Mouse (Mus musculus) frontal cortex, postnatal 14 days (tissue): ENCODE results near the gene Slc4a10.
"Not testable (repeated sequence)": the region's sequence is repeated elsewhere in the genome, so short reads cannot be mapped to it uniquely, and the experiment has no call there.

Experiments used
- DNase-seq, 2 experiments: peaks; one replicate each; pipeline ENCODE4 v3.0.0; 2022; ENCODE audit warnings: low spot score in 2 of 2

Gene Slc4a10

GRCm38 (mm10) chr2:62046421-62046845, at the start of gene Slc4a10:
Slc4a10 (plus strand) TSS chr2:62046462.
- DNase-seq = peak; percentile 39 to 54

- DNase-seq = not testable (repeated sequence)
Observed at GRCm38 (mm10) chr2:62001251-62001650, 45.0 kb upstream of the Slc4a10 start.

DNA sequence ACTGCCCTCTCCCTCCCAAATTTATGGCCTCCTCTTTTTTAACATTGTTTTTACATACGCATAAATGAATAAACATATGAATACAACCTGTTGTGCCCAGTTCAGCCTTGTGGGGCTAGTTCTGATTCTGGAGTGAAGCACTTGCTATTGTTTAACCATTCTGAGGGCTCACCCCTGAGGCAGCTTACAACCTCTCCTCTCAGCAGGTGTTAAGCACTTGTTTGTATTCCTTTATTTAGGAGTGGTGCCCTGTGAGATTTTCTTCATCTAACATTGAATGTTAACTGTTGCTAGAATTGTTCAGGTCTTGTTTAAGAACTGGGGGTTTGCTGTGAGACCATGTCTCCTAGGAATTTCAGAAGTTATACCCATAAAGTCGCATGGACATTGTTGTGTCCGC, 28.1 kb upstream of the Slc4a10 start:
- DNase-seq = no peak

GRCm38 (mm10) chr2:62046861-62047503, 720 bp downstream of the Slc4a10 start:
- DNase-seq = peak in 1 of 2 experiments; percentile 7

DNA sequence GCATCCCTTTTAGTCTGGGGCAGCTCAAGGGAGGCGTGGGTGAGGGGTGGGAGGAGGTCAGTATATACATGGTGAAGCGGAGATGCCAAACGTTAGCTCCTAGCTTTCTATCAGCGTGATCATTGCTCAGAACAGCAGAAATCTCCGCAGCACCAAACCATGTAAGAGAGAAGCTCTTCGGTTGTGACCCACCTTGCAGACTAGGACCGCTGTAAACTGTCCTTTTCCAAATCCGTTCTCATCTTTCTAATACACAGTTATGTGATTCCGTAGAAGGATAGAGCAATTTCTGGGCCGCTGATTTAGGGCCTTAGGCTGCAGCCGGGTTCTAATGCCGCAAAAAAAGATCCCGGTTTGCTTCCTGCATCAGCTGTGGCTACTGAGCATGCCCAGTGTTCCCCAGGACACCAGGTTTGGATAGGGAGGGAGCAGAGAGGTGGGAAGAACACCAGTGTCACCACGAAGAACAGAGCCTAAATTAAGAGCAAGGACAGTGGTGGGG, 1.3 kb downstream of the Slc4a10 start:
- DNase-seq = peak; percentile 57

DNA sequence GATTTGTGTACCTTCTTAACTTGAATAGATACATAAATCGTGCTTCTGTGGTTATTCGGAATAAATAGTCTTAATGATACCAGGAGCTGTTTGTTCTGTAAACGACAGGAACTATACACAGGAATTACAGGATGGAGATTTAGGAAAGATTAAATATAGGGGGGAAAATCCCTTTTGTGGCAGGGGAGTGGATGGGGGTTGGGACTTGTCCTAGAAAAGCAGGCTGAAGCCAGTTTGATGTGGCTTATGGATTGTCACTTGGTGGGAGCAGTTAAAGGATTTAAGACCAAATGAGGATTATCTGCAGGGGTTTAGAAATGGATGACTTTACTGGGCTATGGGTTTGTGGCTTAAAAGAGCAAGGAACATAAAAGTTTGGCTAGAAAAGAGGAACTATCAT, 1.9 kb downstream of the Slc4a10 start:
- no peak for DNase-seq

- no peak for DNase-seq
Observed at GRCm38 (mm10) chr2:62076512-62076911, 30.2 kb downstream of the Slc4a10 start.

DNA sequence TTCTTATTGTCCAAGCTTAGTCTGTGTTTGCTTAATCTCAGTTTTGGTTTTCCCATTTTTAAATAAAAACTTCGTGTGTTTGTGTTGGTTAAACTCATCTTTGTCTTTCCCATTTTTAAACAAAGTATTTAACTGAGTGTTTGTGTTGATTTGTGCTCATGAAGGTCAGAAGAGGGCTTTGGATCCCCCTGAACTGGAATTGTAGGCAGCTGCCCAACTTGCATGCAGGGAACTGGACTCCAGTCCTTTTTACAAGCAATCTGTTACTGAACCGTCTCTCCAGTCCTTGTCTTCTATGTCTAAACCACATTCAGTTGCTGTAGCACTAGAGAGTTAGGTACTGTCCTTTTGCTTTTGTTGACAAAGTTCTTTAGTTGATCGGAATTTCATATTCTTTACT, 41.3 kb downstream of the Slc4a10 start:
- DNase-seq = no peak

DNA sequence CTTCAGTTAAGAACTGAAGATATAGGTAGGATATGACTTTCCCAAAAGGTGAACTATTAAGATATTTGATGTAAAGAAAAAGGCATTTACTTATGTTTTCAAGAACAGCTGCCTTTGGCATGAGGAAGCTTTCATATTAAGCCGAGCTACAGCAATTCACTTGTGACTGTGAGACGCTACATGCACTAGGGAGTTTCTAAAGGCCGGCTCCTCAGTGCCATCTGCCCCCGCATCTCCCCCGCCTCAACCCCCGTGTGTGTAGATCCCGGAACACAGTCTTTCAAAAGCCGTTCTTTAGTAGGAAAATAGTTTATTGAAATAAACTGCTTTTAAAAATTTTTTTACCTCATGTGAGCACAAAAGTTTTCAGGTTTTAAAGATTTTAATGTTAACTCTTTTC, 42.5 kb downstream of the Slc4a10 start:
- DNase-seq = no peak

DNA sequence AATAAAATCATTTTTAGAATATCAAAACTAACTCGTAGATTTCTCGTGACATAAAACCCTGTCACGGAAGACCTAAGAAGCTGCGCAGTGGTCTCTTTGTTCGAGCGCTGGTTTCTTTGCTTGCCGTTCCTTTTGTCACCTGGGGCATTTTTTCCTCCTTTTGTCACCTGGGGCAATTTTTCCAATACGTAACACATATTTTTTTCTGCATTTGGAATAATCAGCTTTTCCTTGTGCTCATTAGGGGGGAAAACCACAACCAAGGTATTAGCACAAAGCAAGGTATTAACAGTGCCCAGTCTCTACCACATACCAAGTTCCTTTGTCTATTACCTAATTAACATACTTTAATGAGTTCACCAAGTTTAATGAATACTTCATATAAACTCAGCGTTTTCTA, 42.9 kb downstream of the Slc4a10 start:
- DNase-seq = no peak

DNA sequence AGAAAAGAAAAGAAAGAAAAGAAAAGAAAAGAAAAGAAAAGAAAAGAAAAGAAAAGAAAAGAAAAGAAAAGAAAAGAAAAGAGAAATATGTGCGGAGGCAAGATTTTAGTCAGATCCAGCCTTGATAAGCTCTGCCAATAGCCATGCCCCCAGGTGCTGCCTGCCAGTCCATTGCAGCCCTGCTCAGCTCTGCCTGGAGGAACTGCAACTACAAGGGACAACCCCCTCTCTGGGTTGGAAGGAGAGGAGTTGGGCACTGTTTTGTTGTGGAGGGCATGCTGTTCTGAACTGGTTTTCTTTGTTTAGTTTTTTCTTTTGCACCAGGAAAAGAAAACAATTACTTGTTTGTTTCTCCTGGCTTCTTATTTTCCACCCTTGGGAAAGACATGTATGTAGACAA, 54.3 kb downstream of the Slc4a10 start:
- DNase-seq = no peak

- DNase-seq = no peak
Observed at GRCm38 (mm10) chr2:62115346-62115745, 69.1 kb downstream of the Slc4a10 start.

DNA sequence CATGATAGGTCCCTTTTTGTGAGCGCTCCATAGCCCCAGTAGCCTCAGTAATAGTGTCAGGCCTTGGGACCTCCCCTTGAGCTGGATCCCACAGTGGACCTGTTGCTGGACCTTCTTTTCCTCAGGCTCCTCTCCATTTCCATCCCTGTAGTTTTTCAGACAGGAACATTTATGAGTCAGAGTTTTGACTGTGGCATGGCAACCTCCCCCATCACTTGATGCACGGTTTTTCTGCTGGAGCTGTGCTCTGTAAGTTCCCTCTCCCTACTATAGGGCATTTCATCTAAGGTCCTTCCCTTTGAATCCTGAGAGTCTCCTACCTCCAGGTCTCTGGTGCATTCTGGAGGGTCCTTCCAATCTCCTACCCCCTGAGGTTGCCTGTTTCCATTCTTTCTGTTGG, 83.7 kb downstream of the Slc4a10 start:
- DNase-seq = no peak

- no peak for DNase-seq
Observed at GRCm38 (mm10) chr2:62134911-62135310, 88.6 kb downstream of the Slc4a10 start.

DNA sequence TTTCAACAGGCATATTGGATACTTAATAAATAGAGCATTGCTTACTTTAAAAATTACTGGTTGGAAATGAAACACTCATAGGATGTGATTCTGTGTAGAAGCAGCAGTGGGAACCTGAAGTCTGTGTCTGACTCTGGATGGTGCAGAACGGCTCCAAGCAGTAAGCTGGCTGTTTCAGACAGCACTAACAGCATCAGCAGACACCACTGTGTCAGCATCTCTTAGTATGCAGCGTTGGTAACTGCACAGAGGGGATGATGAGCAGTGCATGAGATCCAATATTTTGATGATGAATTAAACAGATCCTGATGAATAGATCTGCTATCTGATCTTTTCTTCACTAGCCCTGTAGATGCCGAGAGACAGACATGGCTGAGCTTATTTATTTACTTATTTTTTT, 101.4 kb downstream of the Slc4a10 start:
- DNase-seq = no peak

DNA sequence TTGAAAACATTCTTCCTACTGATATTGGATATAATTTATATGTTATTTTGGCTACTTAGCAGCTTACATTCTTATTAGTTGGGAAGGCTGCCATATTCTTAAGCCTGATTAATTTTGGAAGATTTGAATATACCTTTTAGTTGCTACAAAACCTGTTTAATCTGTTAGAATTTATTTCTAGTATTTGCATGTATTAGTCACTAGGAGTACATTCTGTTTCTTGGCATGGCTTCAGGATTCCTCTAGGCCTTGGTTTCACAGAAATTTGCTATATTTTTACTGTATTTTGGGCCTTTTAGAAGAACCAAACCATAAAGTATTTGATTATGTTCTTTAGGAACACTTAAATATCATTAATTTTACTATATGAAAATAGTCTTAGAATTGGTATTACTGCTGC, 103.2 kb downstream of the Slc4a10 start:
- DNase-seq = no peak

- DNase-seq = no peak
Observed at GRCm38 (mm10) chr2:62150830-62151229, 104.6 kb downstream of the Slc4a10 start.

DNA sequence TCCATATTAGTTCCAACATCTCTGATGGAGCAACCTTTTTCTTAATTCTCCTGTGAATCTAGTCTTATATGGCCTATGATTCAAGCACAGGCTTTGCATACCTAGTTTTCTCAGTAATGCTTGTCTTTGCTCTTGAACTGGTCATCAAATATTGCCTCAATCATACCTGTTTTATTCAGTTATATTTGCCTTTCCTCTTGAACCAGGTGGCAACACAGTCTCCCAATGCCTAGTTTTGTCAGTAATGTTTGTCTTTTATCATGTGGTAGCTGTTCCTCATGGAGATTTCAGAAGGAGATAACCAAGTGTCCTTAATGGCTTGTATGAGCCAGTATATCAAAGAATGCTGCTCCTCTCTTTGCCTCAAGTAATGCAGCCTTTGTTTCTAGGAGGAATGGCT, 163.8 kb downstream of the Slc4a10 start:
- DNase-seq = no peak

DNA sequence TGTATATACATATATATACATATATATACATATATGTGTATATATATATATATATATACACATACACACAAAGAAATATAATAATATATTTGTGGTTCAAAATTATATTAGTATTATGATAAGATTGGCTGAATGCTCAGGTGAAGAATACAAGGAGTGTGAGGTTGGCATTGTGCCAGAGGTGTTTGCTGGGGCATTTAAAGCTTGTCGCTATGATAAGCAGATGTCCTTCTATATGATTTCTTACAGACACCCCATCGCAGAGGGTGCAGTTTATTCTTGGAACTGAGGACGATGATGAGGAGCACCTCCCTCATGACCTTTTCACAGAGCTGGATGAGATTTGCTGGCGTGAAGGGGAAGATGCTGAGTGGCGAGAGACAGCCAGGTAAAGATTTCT, 164.8 kb downstream of the Slc4a10 start:
- DNase-seq = no peak

DNA sequence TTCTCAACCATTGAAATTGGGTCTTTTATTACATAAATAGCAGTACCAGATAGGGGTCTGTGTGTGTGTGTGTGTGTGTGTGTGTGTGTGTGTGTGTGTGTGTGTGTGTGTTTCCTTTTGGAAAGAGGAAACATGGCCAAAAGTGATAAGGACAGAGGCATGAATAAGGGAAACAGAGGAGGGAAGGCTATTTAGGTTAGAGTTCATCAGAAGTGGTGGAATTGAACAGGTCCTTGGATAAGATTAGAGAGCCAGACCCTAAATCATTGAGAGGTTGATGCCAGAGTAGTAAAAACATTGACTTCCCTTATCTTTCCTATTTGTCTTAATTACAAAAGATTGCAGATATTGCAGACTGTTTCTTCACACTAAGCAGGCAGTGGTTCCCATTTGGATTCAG, 181.3 kb downstream of the Slc4a10 start:
- no peak for DNase-seq

DNA sequence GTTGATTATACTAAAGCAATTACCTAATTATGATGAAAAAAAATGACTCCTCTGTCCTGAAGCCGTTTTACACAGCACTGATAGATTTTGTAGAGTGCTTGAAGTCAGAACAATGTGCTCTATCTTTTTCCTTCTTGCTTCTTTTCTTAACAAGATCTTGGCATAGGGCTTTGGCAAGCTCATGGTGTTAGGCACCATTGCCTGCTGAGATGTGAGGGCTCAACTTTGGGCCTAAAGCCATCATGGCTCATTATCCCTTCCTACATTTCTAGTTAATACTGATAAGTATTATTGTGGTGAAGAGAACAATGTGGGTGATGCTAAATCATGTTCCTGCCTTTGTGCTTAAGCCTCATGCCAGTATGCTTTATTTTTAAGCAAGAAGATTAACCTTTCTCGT, 185.0 kb downstream of the Slc4a10 start:
- DNase-seq = no peak

GRCm38 (mm10) chr2:62244167-62244566, 197.9 kb downstream of the Slc4a10 start:
- DNase-seq = no peak

GRCm38 (mm10) chr2:62268467-62268866, 222.2 kb downstream of the Slc4a10 start:
- no peak for DNase-seq

- DNase-seq = no peak
Observed at GRCm38 (mm10) chr2:62271840-62272239, 225.6 kb downstream of the Slc4a10 start.
